Mouse (Mus musculus) heart, adult 18-20 months (tissue): Measurements from ENCODE around the gene Des. TPM values are rescaled to one million over a fixed set of nuclear protein-coding genes. Genes with fewer than 3 reads are reported as not detected.
A peak's percentile ranks its signal among the peaks of the same experiment; 100 is the strongest.

Experiments used
- DNase-seq, 2 experiments: peaks; one replicate each; pipeline ENCODE4 v3.0.0; 2021 to 2022; ENCODE audit warnings: mixed read lengths in 1 of 2
- total RNA-seq, 2 experiments: library from RNA; stranded (reverse); gene quantifications; 2 replicates each; pipeline ENCODE4 v1.2.3; 2021

Gene Des
- total RNA-seq, 2 experiments from 2014 or later, result 1,347 to 1,386 TPM

- DNase-seq, result peak in 1 of 2 experiments; percentile 35
Observed at GRCm38 (mm10) chr1:75381482-75382355, 21.6 kb downstream of the Des start.

- DNase-seq, result peak; percentile 44 to 67
Observed at GRCm38 (mm10) chr1:75382356-75383071, 22.4 kb downstream of the Des start.

GRCm38 (mm10) chr1:75384470-75385141, 24.5 kb downstream of the Des start:
- DNase-seq, result no peak

GRCm38 (mm10) chr1:75385142-75385730, 25.1 kb downstream of the Des start:
- no peak for DNase-seq

- no peak for DNase-seq
Observed at GRCm38 (mm10) chr1:75386149-75386548, 26.0 kb downstream of the Des start.

- peak in 1 of 2 experiments; percentile 33 for DNase-seq
Observed at GRCm38 (mm10) chr1:75387469-75387928, 27.4 kb downstream of the Des start.

GRCm38 (mm10) chr1:75387929-75388897, 28.1 kb downstream of the Des start:
- no peak for DNase-seq

GRCm38 (mm10) chr1:75388898-75389515, 28.9 kb downstream of the Des start:
- DNase-seq, result no peak

GRCm38 (mm10) chr1:75393139-75393538, 33.0 kb downstream of the Des start:
- peak; percentile 85 to 87 for DNase-seq

GRCm38 (mm10) chr1:75393846-75394245, 33.7 kb downstream of the Des start:
- DNase-seq, result no peak

GRCm38 (mm10) chr1:75398761-75399402, 38.8 kb downstream of the Des start:
- peak; percentile 84 to 92 for DNase-seq

GRCm38 (mm10) chr1:75399755-75400492, 39.8 kb downstream of the Des start:
- peak; percentile 77 to 87 for DNase-seq

- no peak for DNase-seq
Observed at GRCm38 (mm10) chr1:75400493-75401115, 40.5 kb downstream of the Des start.

- no peak for DNase-seq
Observed at GRCm38 (mm10) chr1:75405547-75405946, 45.4 kb downstream of the Des start.

GRCm38 (mm10) chr1:75406173-75406572, 46.0 kb downstream of the Des start:
- DNase-seq, result no peak

- peak in 1 of 2 experiments; percentile 31 for DNase-seq
Observed at GRCm38 (mm10) chr1:75407056-75407455, 46.9 kb downstream of the Des start.

- no peak for DNase-seq
Observed at GRCm38 (mm10) chr1:75408210-75408609, 48.1 kb downstream of the Des start.

GRCm38 (mm10) chr1:75409950-75410349, 49.8 kb downstream of the Des start:
- DNase-seq, result no peak

GRCm38 (mm10) chr1:75412196-75412595, 52.1 kb downstream of the Des start:
- DNase-seq, result no peak
